Mouse (Mus musculus) liver, adult 2 months (tissue): ENCODE measurements around the gene Car12. TPM values are rescaled to one million over a fixed set of nuclear protein-coding genes. Genes with fewer than 3 reads are reported as not detected.

Experiments used
- DNase-seq: peaks from one replicate; pipeline ENCODE4 v3.0.0-alpha.2; 2011; ENCODE audit warnings: low read depth, low spot score; ENCODE audit errors: extremely low read depth
- H3K27ac ChIP-seq: fragments of 200-500 bp; replicated peaks from 2 replicates; pipeline ENCODE4 v1.5.1; 2012; ENCODE audit warnings: low read depth, mild to moderate bottlenecking, control low read depth, inconsistent platforms, low read length; ENCODE audit not compliant: insufficient read depth
- H3K27me3 ChIP-seq: fragments of 200-500 bp; 2 replicates; pipeline ENCODE4 v1.6.1; 2012; ENCODE audit warnings: mild to moderate bottlenecking, moderate library complexity, low read length, inconsistent platforms; ENCODE audit not compliant: control insufficient read depth, insufficient read depth
- H3K36me3 ChIP-seq: fragments of 200-500 bp; 2 replicates; pipeline ENCODE4 v1.6.1; 2012; ENCODE audit warnings: low read length, inconsistent platforms; ENCODE audit not compliant: control insufficient read depth, insufficient read depth
- H3K4me1 ChIP-seq: fragments of 200-500 bp; 2 replicates; pipeline ENCODE4 v1.6.1; 2011; ENCODE audit warnings: low read length; ENCODE audit not compliant: control insufficient read depth, insufficient read depth
- H3K4me3 ChIP-seq: fragments of 200-500 bp; 2 replicates; pipeline ENCODE4 v1.5.1; 2011; ENCODE audit warnings: low read depth, mild to moderate bottlenecking, control low read depth, low read length, moderate library complexity; ENCODE audit not compliant: insufficient read depth
- H3K79me2 ChIP-seq: fragments of 200-500 bp; 2 replicates; pipeline ENCODE4 v1.6.1; 2012; ENCODE audit warnings: inconsistent platforms, mild to moderate bottlenecking, low read length, moderate library complexity; ENCODE audit not compliant: control insufficient read depth, insufficient read depth
- H3K9ac ChIP-seq: fragments of 200-500 bp; 2 replicates; pipeline ENCODE4 v1.6.1; 2012; ENCODE audit warnings: low read depth, mild to moderate bottlenecking, control low read depth, inconsistent platforms, low read length
- CTCF ChIP-seq: fragments of 200-500 bp; IDR thresholded peaks from 2 replicates; pipeline ENCODE4 v1.5.1; 2011; ENCODE audit warnings: low read depth, low read length, control low read depth
- POLR2A ChIP-seq: fragments of 200-500 bp; IDR thresholded peaks from 2 replicates; pipeline ENCODE4 v1.6.1; 2011; ENCODE audit warnings: low read length, control low read depth; ENCODE audit not compliant: insufficient read depth; ENCODE audit errors: extremely low read depth
- WGBS: fragments of 180-500 bp; shearing (Covaris S2); methylation state at CpG from one replicate; pipeline ENCODE4 v1.1.7; 2018; 5-methylcytosine and 5-hydroxymethylcytosine counted together
- polyA plus RNA-seq: library from polyadenylated mRNA; depleted of rRNA; stranded (reverse); fragments of >200 nt; gene quantifications from 2 replicates; pipeline ENCODE4 v1.2.3, GENCODE M21; 2012
- total RNA-seq: library from RNA; depleted of rRNA; stranded (reverse); fragments of >200 nt; gene quantifications from 2 replicates; pipeline ENCODE4 v1.2.3, GENCODE M21; 2014

Car12 gene
- total and polyA plus RNA-seq, 2 experiments, result not detected

DNA sequence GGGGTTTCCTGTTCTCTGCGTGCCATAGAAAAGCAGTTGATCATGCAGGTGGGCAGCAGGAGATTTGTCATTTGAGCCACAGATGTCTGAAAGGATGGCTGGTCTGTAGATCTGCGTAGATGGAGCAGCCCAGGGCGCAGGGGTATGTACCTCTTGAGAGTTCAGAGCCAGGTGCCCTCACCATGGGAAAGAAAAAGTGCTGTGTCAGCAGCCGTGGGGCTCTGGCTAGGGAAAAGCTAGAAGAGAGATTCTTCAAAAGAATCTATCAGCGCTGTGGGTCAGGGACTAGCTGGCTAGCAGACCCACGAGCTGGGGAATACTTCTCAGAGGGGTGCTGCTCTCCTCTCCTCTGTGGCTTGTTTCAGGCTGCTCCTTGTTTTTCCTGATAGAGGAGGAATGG is 27.8 kb upstream of the Car12 start:
- Histone ChIP-seq H3K27me3 (no peaks in the 10 kb centered on the region), H3K79me2 (no peaks in the 10 kb centered on the region), H3K4me1 (no peaks in the 10 kb centered on the region), H3K4me3 (no peak overlapping the region), H3K9ac (no peak overlapping the region), H3K36me3 (no peaks in the 10 kb centered on the region), H3K27ac (no peak overlapping the region)
- no peak for TF ChIP-seq POLR2A
- TF ChIP-seq CTCF, result no peak
- 87% methylated on average over 6 of the region's 6 CpGs for WGBS
- no peak for DNase-seq

DNA sequence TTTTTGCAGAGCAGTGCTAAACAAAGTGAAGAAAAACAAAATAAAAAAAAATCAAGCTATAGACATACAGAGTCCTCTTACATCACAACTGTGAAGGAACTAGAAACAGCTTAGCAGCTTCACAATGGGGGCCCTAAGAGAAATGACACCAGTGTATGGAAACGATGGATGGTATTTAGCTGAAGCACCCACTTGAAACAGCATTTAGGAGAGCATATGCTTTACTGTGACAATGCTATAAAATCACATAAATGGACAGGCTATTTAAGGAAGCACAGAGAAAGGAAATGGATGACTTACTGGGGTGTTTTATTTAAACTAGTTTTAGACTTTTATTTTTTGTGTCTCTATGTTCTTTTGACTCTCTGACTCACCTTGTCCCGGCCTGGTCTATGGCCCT is 25.8 kb upstream of the Car12 start:
- Histone ChIP-seq H3K27ac (no peak overlapping the region), H3K79me2 (no peaks in the 10 kb centered on the region), H3K9ac (no peak overlapping the region), H3K4me1 (no peaks in the 10 kb centered on the region), H3K27me3 (no peaks in the 10 kb centered on the region), H3K4me3 (no peak overlapping the region), H3K36me3 (no peaks in the 10 kb centered on the region)
- no peak for DNase-seq
- TF ChIP-seq CTCF, result no peak
- no peak for TF ChIP-seq POLR2A
- 88% methylated on average over 2 of the region's 2 CpGs for WGBS

DNA sequence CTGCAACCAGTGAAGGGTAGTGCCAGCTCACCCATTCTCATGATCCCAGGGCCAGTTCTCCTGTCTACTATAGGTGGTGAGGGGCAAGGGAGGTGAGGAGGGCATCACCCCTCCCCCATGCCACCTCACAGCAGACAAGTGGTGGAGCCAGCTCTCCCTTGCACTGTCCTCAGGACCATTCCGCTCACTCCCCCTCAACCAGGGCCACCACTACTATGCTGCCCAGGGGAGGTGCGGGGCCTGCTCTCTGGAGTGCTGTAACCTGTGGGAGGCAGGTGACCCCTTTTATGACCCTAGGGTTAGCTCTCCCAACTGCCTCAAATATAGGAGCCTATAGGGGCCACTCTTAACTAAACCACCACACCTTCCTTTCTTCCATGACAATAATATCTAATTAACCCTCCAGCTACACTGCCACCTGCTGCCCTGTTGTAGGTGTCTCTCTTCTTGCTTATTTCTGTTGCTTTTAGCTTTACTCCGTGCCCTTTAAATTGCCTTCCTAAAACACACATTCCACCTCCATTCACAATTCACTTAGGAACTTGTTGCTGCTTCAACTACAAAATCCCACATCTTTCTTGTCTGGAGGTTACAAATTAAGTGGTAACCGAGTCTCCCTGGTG is 21.7 kb upstream of the Car12 start:
- no peaks in the 10 kb centered on the region for H3K79me2 ChIP-seq
- H3K36me3 ChIP-seq, result no peaks in the 10 kb centered on the region
- TF ChIP-seq CTCF (no peak), POLR2A (no peak)
- no peak for DNase-seq
- H3K9ac ChIP-seq, result no peak overlapping the region
- WGBS, result 84% methylated on average over 4 of the region's 4 CpGs
- H3K27me3 ChIP-seq, result no peaks in the 10 kb centered on the region
- H3K4me1 ChIP-seq, result peaks cover 3% of the 10 kb centered on the region
- H3K4me3 ChIP-seq, result no peak overlapping the region
- no peak overlapping the region for H3K27ac ChIP-seq

DNA sequence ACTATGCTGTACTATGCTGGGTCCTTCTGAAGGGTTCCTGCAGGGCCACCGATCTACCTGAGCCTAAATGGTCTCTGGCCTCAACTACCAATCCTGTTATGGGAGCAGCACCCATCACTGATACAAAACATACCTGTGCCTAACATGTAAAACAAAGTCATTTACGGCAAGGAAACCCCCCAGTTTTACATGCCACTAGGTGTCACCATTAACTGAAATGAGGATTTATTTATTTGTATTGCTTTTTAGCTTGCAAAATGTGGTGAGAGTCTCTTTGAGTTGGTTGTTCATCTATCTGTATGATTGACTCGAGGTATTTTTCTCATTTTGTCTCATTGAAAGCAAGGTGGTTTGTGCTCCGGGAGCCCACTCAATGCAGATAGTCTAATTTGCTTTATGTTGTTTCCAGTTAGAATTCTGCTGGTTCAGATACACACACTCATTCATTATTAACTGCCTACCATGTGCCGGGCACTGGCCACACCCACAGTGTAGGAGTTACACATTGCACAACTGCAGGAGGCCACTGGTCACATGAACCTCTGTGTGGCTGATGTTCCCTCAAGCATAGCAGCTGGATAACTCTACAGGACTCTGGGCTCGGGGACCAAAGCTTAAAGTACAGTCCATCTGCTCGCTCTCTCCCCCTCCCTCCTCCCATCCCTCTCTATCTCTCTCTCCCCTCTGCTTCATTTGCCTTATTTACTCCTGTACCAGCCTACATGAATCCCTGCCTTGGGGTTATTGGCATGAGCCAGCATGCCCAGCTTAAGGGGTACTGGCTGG is 15.9 kb upstream of the Car12 start:
- no peak overlapping the region for H3K4me3 ChIP-seq
- H3K9ac ChIP-seq, result no peak overlapping the region
- TF ChIP-seq POLR2A (no peak), CTCF (no peak)
- WGBS, result 42% methylated on average over 7 of the region's 7 CpGs
- no peaks in the 10 kb centered on the region for H3K79me2 ChIP-seq
- peak; percentile 98 for DNase-seq
- peak overlapping the region; percentile 61 for H3K27ac ChIP-seq
- H3K4me1 ChIP-seq, result peaks cover 9% of the 10 kb centered on the region
- no peaks in the 10 kb centered on the region for H3K27me3 ChIP-seq
- no peaks in the 10 kb centered on the region for H3K36me3 ChIP-seq

GRCm38 (mm10) chr9:66699748-66700147 is 13.7 kb upstream of the Car12 start:
- Histone ChIP-seq H3K9ac (no peak overlapping the region), H3K36me3 (no peaks in the 10 kb centered on the region), H3K27ac (no peak overlapping the region), H3K4me3 (no peak overlapping the region), H3K79me2 (no peaks in the 10 kb centered on the region), H3K27me3 (no peaks in the 10 kb centered on the region), H3K4me1 (peaks cover 9% of the 10 kb centered on the region)
- TF ChIP-seq CTCF (no peak), POLR2A (no peak)
- DNase-seq, result peak; percentile 27
- 57% methylated on average over 4 of the region's 4 CpGs for WGBS

DNA sequence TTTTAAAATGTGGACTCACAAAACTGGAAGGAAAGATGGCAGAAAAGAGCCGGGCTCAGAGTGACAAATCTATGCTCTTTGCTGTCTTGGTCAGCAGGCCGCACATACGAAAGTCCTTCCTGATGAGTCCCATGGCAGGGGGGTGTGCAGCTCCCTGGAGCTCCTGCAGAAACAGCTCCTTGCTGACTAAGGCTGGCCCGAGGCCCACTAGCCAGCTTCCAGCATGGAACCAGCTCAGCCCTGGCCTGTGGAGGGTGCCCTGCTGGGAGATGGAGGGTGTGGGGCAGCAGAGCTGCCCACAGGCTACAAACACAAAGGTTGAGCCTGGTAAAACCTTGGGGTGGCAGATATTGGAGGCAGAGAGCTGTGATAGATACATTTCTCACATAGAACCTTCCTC is 10.5 kb upstream of the Car12 start:
- Histone ChIP-seq H3K36me3 (no peaks in the 10 kb centered on the region), H3K4me3 (no peak overlapping the region), H3K27me3 (no peaks in the 10 kb centered on the region), H3K4me1 (peaks cover 2% of the 10 kb centered on the region; the same call in 1 of the 2 replicates), H3K27ac (no peak overlapping the region), H3K9ac (no peak overlapping the region), H3K79me2 (no peaks in the 10 kb centered on the region)
- 91% methylated on average over 4 of the region's 4 CpGs for WGBS
- DNase-seq, result no peak
- TF ChIP-seq POLR2A, result no peak
- TF ChIP-seq CTCF, result no peak
